Mouse (Mus musculus) lung, embryonic 16.5 days (tissue): ENCODE measurements around the gene U2af2. TPM values are rescaled to one million over a fixed set of nuclear protein-coding genes. Genes with fewer than 3 reads are reported as not detected.
"Not testable (repeated sequence)": the region's sequence is repeated elsewhere in the genome, so short reads cannot be mapped to it uniquely, and the experiment has no call there.

Source experiments
- ATAC-seq: fragments of 200-750 bp; cut with Nextera tagmentation; 2 replicates; pipeline ENCODE4 v1.8.0; 2017; ENCODE audit warnings: low read depth, mild to moderate bottlenecking, moderate library complexity
- H3K27ac ChIP-seq: fragments of 300-500 bp; sonication (generic); 2 replicates; pipeline ENCODE4 v1.5.1; 2014; ENCODE audit warnings: mild to moderate bottlenecking, control low read depth, low read length
- H3K27me3 ChIP-seq: fragments of 300-500 bp; sonication (generic); 2 replicates; pipeline ENCODE4 v1.6.1; 2014; ENCODE audit warnings: low read depth, low read length, mixed read lengths; ENCODE audit not compliant: control insufficient read depth, insufficient read depth
- H3K36me3 ChIP-seq: fragments of 300-500 bp; sonication (generic); 2 replicates; pipeline ENCODE4 v1.6.1; 2014; ENCODE audit warnings: low read length; ENCODE audit not compliant: control insufficient read depth, insufficient read depth
- H3K4me1 ChIP-seq: fragments of 300-500 bp; sonication (generic); replicated peaks from 2 replicates; pipeline ENCODE4 v1.6.1; 2014; ENCODE audit warnings: low read length, mixed read lengths; ENCODE audit not compliant: control insufficient read depth, insufficient read depth
- H3K4me2 ChIP-seq: fragments of 300-500 bp; sonication (generic); 2 replicates; pipeline ENCODE4 v1.6.1; 2014; ENCODE audit warnings: low read depth, low read length, control low read depth
- H3K4me3 ChIP-seq: fragments of 300-500 bp; sonication (generic); 2 replicates; pipeline ENCODE4 v1.5.1; 2014; ENCODE audit warnings: mild to moderate bottlenecking, low read length, control low read depth
- H3K9ac ChIP-seq: fragments of 300-500 bp; sonication (generic); 2 replicates; pipeline ENCODE4 v1.6.1; 2014; ENCODE audit warnings: low read length, control low read depth
- H3K9me3 ChIP-seq: fragments of 300-500 bp; sonication (generic); 2 replicates; pipeline ENCODE4 v1.6.1; 2016; ENCODE audit warnings: low read length; ENCODE audit not compliant: control insufficient read depth
- WGBS: fragments of 180-500 bp; shearing (Covaris S2); extraction: QIAGEN DNeasy Blood & Tissue Kit; methylation state at CpG from one replicate; pipeline ENCODE4 v1.1.7; 2014; 5-methylcytosine and 5-hydroxymethylcytosine counted together
- polyA plus RNA-seq: library from polyadenylated mRNA; unstranded; fragments of >200 nt; fragmentation: Nextera tagmentation; extraction: Ambion mirVana; gene quantifications from 2 replicates; pipeline ENCODE4 v1.2.1, GENCODE M21; 2015

U2af2 gene
- polyA plus RNA-seq, 1 experiment from 2014 or later: 109 TPM

DNA sequence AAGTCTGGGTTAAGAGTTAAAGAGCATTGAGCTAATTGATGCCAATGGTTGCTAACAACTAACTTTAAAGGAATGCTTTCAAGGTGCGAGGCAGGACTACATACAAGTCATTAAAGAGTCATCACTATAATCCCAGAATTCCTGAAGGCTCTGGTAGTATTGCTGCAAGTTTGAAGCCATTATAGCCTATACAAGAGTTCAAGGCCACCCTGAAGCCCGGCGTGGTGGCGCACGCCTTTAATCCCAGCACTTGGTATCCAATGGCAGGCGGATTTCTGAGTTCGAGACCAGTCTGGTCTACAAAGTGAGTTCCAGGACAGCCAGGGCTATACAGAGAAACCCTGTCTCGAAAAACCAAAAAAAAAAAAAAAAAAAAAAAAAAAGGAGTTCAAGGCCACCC lies 42.4 kb upstream of the U2af2 start:
- not testable (repeated sequence) for H3K9me3 ChIP-seq, ATAC-seq, H3K27me3 ChIP-seq
- Histone ChIP-seq H3K4me2 (peak overlapping the region; percentile 53), H3K27ac (peak overlapping the region; percentile 97), H3K4me1 (peaks cover 12% of the 10 kb centered on the region), H3K4me3 (peak overlapping the region; percentile 76), H3K9ac (peak overlapping the region; percentile 96), H3K36me3 (peaks cover 20% of the 10 kb centered on the region)
- 23% methylated on average over 8 of the region's 8 CpGs for WGBS

- peak within 1 kb of the TSS; percentile 96 for H3K9ac ChIP-seq
- WGBS: under 1% methylated on average over 38 of the region's 49 CpGs
- ATAC-seq: peak; percentile 92
- peaks cover 20% of the 10 kb centered on the region for H3K36me3 ChIP-seq
- H3K4me1 ChIP-seq: peaks cover 12% of the 10 kb centered on the region
- H3K27me3 ChIP-seq: no peaks in the 10 kb centered on the region
- peak within 1 kb of the TSS; percentile 97 for H3K27ac ChIP-seq
- peak within 1 kb of the TSS; percentile 76 for H3K4me3 ChIP-seq
- H3K9me3 ChIP-seq: no peaks in the 10 kb centered on the region
- peak within 1 kb of the TSS; percentile 57 for H3K4me2 ChIP-seq
Measured at GRCm38 (mm10) chr7:5020000-5020681, 41.8 kb upstream of the U2af2 start, which contains the start of the genes Zfp865 and Ccdc106. Gene Zfp865 (plus strand): TSS chr7:5020376. Gene Ccdc106 (plus strand): TSS chr7:5020553.

GRCm38 (mm10) chr7:5020685-5021084 lies 41.3 kb upstream of the U2af2 start:
- Histone ChIP-seq H3K4me1 (peaks cover 12% of the 10 kb centered on the region), H3K9ac (peak overlapping the region; percentile 96), H3K4me3 (peak overlapping the region; percentile 76), H3K9me3 (no peaks in the 10 kb centered on the region), H3K4me2 (peak overlapping the region; percentile 57), H3K27ac (peak overlapping the region; percentile 97), H3K36me3 (peaks cover 20% of the 10 kb centered on the region), H3K27me3 (no peaks in the 10 kb centered on the region)
- 0% methylated on average over 13 of the region's 15 CpGs for WGBS
- ATAC-seq: peak; percentile 1; the same call in 1 of the 2 replicates

- WGBS: 41% methylated on average over 5 of the region's 5 CpGs
- ATAC-seq: no peak
Measured at GRCm38 (mm10) chr7:5021197-5021596, 40.7 kb upstream of the U2af2 start.

DNA sequence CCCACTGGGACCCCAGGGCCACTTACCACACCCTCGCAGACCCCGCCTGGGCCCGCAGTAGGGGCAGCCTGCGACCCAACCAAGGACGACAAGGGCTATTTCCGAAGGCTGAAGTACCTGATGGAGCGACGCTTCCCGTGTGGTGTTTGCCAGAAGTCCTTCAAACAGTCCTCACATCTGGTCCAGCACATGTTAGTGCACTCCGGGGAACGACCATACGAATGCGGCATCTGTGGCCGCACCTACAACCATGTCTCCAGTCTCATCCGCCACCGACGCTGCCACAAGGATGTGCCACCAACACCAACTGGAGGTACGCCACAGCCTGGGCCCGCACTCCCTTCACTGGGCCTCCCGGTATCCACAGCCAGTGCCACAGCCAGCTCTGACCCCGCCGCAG lies 32.4 kb upstream of the U2af2 start:
- Histone ChIP-seq H3K27ac (no peak overlapping the region), H3K36me3 (peaks cover 68% of the 10 kb centered on the region), H3K9me3 (peaks cover 38% of the 10 kb centered on the region), H3K27me3 (no peaks in the 10 kb centered on the region), H3K4me2 (no peak overlapping the region), H3K4me1 (no peaks in the 10 kb centered on the region), H3K4me3 (no peak overlapping the region), H3K9ac (no peak overlapping the region)
- WGBS: 93% methylated on average over 22 of the region's 22 CpGs
- no peak for ATAC-seq

More at GRCm38 (mm10) chr7:5021197-5021596, 40.7 kb upstream of the U2af2 start:
- peaks cover 20% of the 10 kb centered on the region for H3K36me3 ChIP-seq
- H3K9me3 ChIP-seq: no peaks in the 10 kb centered on the region
- H3K27ac ChIP-seq: peak overlapping the region; percentile 97
- H3K4me3 ChIP-seq: peak overlapping the region; percentile 76
- peak overlapping the region; percentile 57 for H3K4me2 ChIP-seq
- H3K4me1 ChIP-seq: peaks cover 9% of the 10 kb centered on the region
- peak overlapping the region; percentile 96 for H3K9ac ChIP-seq
- no peaks in the 10 kb centered on the region for H3K27me3 ChIP-seq

- Histone ChIP-seq H3K4me3 (no peak overlapping the region), H3K4me2 (no peak overlapping the region), H3K36me3 (peaks cover 72% of the 10 kb centered on the region), H3K9me3 (peaks cover 38% of the 10 kb centered on the region), H3K4me1 (no peaks in the 10 kb centered on the region), H3K9ac (no peak overlapping the region), H3K27me3 (no peaks in the 10 kb centered on the region), H3K27ac (no peak overlapping the region)
- no peak for ATAC-seq
- WGBS: 90% methylated on average over 21 of the region's 21 CpGs
Measured at GRCm38 (mm10) chr7:5029946-5030345, 32.0 kb upstream of the U2af2 start.

DNA sequence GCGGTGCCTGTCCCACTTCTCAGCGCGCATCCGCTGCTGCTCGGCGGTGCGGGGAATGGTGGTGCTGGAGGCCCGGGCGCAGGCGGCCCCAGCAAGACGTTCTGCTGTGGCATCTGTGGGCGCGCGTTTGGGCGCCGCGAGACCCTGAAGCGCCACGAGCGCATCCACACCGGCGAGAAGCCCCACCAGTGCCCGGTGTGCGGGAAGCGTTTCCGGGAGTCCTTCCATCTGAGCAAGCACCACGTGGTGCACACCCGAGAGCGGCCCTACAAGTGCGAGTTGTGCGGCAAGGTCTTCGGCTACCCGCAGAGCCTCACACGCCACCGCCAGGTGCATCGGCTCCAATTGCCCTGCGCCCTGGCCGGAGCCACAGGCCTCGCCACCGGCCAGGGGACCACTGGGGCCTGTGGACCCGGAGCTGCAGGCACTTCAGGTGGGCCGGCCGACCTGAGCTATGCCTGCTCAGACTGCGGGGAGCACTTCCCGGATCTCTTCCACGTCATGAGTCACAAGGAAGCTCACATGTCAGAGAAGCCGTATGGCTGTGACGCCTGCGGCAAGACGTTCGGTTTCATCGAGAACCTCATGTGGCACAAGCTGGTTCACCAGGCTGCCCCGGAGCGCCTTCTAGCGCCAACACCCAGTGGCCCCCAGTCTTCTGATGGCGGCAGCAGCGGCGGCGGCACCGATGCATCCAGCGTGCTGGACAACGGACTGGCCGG lies 31.2 kb upstream of the U2af2 start:
- Histone ChIP-seq H3K27ac (no peak overlapping the region), H3K27me3 (no peaks in the 10 kb centered on the region), H3K4me2 (no peak overlapping the region), H3K4me3 (no peak overlapping the region), H3K9me3 (peaks cover 41% of the 10 kb centered on the region), H3K36me3 (peaks cover 78% of the 10 kb centered on the region), H3K4me1 (no peaks in the 10 kb centered on the region), H3K9ac (no peak overlapping the region)
- no peak for ATAC-seq
- WGBS: 89% methylated on average over 63 of the region's 63 CpGs

DNA sequence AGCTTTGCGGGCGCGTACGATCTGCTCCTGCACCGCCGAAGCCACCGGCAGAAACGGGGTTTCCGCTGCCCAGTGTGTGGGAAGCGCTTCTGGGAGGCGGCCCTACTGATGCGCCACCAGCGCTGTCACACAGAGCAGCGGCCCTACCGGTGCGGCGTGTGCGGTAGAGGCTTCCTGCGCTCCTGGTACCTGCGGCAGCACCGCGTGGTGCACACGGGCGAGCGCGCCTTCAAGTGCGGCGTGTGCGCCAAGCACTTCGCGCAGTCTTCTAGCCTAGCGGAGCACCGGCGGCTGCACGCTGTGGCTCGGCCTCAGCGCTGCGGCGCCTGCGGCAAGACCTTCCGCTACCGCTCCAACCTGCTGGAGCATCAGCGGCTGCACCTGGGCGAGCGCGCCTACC lies 30.4 kb upstream of the U2af2 start:
- ATAC-seq: no peak
- no peak overlapping the region for H3K27ac ChIP-seq

DNA sequence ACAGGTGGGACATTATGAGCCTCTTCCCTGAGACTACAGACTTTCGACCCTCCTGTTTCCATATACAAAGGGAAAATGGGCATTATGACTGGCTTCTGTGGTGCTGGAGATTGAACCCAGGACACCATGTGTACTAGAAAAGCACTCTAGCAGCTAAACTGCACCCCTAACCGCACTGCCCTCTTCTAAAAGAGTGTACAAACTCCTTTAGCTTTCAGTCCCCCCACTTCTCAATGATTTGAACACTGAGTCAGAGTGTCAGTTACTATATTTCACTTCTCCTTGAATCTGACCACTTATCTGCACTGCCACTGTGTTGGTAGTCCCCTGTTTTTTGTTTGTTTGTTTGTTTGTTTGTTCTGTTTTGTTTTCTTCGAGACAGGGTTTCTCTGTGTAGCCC lies 28.1 kb upstream of the U2af2 start, which contains the start of gene 4632433K11Rik:
4632433K11Rik (plus strand) TSS at position 301 of the 400 bp plus-strand sequence.
- H3K9ac ChIP-seq: no peak within 1 kb of the TSS
- peaks cover 72% of the 10 kb centered on the region for H3K36me3 ChIP-seq
- H3K27ac ChIP-seq: no peak within 1 kb of the TSS
- H3K4me2 ChIP-seq: no peak within 1 kb of the TSS
- no peak for ATAC-seq
- WGBS: 81% methylated on average over 3 of the region's 3 CpGs
- peaks cover 40% of the 10 kb centered on the region for H3K9me3 ChIP-seq
- H3K27me3 ChIP-seq: no peaks in the 10 kb centered on the region
- H3K4me1 ChIP-seq: peaks cover 5% of the 10 kb centered on the region; the same call in 1 of the 2 replicates
- H3K4me3 ChIP-seq: no peak within 1 kb of the TSS

More for the DNA sequence above, 30.4 kb upstream of the U2af2 start:
- H3K4me1 ChIP-seq: no peaks in the 10 kb centered on the region
- H3K9ac ChIP-seq: no peak overlapping the region
- 84% methylated on average over 45 of the region's 46 CpGs for WGBS
- peaks cover 41% of the 10 kb centered on the region for H3K9me3 ChIP-seq
- no peaks in the 10 kb centered on the region for H3K27me3 ChIP-seq
- H3K36me3 ChIP-seq: peaks cover 84% of the 10 kb centered on the region
- H3K4me3 ChIP-seq: no peak overlapping the region
- H3K4me2 ChIP-seq: no peak overlapping the region
